Mouse (Mus musculus) lung, postnatal 36 days (tissue): ENCODE data around the gene Eef1a2.
"Not testable (repeated sequence)": the region's sequence is repeated elsewhere in the genome, so short reads cannot be mapped to it uniquely, and the experiment has no call there.

ENCODE experiments used
- DNase-seq: peaks from one replicate; pipeline ENCODE4 v3.0.0; 2022; ENCODE audit warnings: mixed read lengths

Eef1a2 gene

GRCm38 (mm10) chr2:181156248-181157121, at the start of gene Eef1a2:
Gene Eef1a2, minus strand, starts transcription at chr2:181157014.
- DNase-seq, result no peak

GRCm38 (mm10) chr2:181206118-181206517, 49.3 kb upstream of the Eef1a2 start:
- DNase-seq, result no peak

GRCm38 (mm10) chr2:181205678-181206077, 48.9 kb upstream of the Eef1a2 start:
- DNase-seq, result no peak

GRCm38 (mm10) chr2:181202886-181203285, 46.1 kb upstream of the Eef1a2 start:
- no peak for DNase-seq

- DNase-seq, result no peak
These were observed 45.6 kb upstream of the Eef1a2 start, which contains the start of gene Ptk6 for GRCm38 (mm10) chr2:181202422-181202821. Gene Ptk6, minus strand, starts transcription at chr2:181202789.

GRCm38 (mm10) chr2:181201606-181202005, 44.8 kb upstream of the Eef1a2 start:
- DNase-seq, result peak; percentile 71

GRCm38 (mm10) chr2:181196628-181197300, 40.0 kb upstream of the Eef1a2 start:
- no peak for DNase-seq

- peak; percentile 16 for DNase-seq
These were observed 36.2 kb upstream of the Eef1a2 start for GRCm38 (mm10) chr2:181193044-181193443.

GRCm38 (mm10) chr2:181191936-181192335, 35.1 kb upstream of the Eef1a2 start:
- DNase-seq, result no peak

GRCm38 (mm10) chr2:181191385-181191784, 34.6 kb upstream of the Eef1a2 start:
- not testable (repeated sequence) for DNase-seq

- no peak for DNase-seq
These were observed 32.5 kb upstream of the Eef1a2 start for GRCm38 (mm10) chr2:181189321-181189720.

GRCm38 (mm10) chr2:181188681-181189080, 31.9 kb upstream of the Eef1a2 start:
- DNase-seq, result peak; percentile 53

- DNase-seq, result peak; percentile 99
These were observed 30.5 kb upstream of the Eef1a2 start, which contains the start of gene Ppdpf for GRCm38 (mm10) chr2:181187121-181188000. Gene Ppdpf, plus strand, starts transcription at chr2:181187247.

- DNase-seq, result peak; percentile 95
These were observed 29.8 kb upstream of the Eef1a2 start for GRCm38 (mm10) chr2:181186635-181187034.

GRCm38 (mm10) chr2:181180898-181181297, 24.1 kb upstream of the Eef1a2 start:
- no peak for DNase-seq

- peak; percentile 17 for DNase-seq
These were observed 21.7 kb upstream of the Eef1a2 start for GRCm38 (mm10) chr2:181178471-181178870.

- no peak for DNase-seq
These were observed 21.2 kb upstream of the Eef1a2 start for GRCm38 (mm10) chr2:181178015-181178414.

- no peak for DNase-seq
These were observed 17.8 kb upstream of the Eef1a2 start for GRCm38 (mm10) chr2:181174646-181175045.

- no peak for DNase-seq
These were observed 9.7 kb upstream of the Eef1a2 start for GRCm38 (mm10) chr2:181166469-181166868.

GRCm38 (mm10) chr2:181160821-181161220, 4.0 kb upstream of the Eef1a2 start:
- DNase-seq, result no peak

GRCm38 (mm10) chr2:181159771-181160170, 3.0 kb upstream of the Eef1a2 start:
- DNase-seq, result no peak

- no peak for DNase-seq
These were observed 2.3 kb upstream of the Eef1a2 start for GRCm38 (mm10) chr2:181159091-181159514.

- DNase-seq, result no peak
These were observed 1.7 kb upstream of the Eef1a2 start for GRCm38 (mm10) chr2:181158471-181158870.
